Mouse (Mus musculus) fat pad, adult 2 months (tissue): ENCODE measurements around the gene Gm28360.
"Not testable (repeated sequence)": the region's sequence is repeated elsewhere in the genome, so short reads cannot be mapped to it uniquely, and the experiment has no call there.

Experiments
- DNase-seq: peaks from one replicate; pipeline ENCODE4 v3.0.0-alpha.2; 2011; ENCODE audit warnings: low read depth, low spot score; ENCODE audit errors: extremely low read depth

Gene Gm28360

DNA sequence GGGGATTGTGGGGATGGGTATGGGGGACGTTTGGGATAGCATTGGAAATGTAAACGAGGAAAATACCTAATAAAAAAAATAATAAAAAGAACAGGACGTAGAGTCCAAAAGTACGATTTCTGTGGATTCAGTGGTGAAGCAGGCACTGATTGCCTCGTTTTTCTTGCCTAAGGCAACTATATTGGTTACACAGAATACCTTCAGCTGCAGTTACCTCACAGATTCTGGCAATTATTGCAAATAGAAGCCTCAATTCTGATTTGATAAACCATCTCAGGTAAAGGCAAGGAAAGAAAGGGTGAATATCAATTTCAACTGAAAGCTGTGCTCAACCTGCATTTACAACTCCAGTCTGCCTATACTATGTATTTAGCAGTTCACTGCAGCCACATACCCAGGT lies at the start of gene Gm28360:
Gene Gm28360 (plus strand): TSS at position 301 of the 400 bp plus-strand sequence.
- not testable (repeated sequence) for DNase-seq

DNA sequence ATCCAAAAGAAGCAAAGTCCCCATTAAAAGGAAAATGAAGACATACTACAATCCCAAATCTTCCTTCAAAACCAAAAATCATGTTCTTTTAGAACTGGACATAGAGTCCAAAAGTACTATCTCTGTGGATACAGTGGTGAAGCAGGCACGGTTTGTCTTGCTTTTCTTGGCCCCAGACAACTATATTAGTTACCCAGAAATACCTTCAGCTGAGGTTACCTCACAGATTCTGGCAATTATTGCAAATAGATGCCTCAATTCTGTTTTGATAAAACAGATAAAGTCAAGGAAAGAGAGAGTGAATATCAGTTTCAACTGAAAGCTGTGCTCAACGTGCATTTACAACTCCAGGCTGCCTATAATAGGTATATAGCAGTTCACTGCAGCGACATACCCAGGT lies 49.0 kb upstream of the Gm28360 start, which contains the start of gene B020011L13Rik:
Gene B020011L13Rik (plus strand): TSS at position 301 of the 400 bp plus-strand sequence.
- not testable (repeated sequence) for DNase-seq

DNA sequence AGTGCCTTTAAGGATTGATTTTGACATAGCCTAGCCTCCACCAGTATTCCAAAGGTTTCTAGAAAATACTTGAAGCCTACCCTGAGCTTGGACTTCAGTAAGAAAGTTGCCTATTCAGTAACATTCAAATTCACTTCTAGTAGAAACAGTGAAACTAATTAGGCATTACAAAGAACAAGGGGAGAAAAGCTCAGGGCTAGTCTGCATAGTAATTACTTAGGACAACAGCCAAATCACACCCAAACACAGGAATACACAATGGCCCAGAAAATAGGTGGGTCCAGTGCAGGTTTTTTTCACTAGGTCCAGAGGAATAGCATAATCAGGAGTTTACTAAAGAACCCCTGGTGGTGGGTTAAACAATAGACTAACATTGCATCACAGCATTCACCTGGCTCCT lies 13.6 kb upstream of the Gm28360 start:
- DNase-seq: not testable (repeated sequence)

DNA sequence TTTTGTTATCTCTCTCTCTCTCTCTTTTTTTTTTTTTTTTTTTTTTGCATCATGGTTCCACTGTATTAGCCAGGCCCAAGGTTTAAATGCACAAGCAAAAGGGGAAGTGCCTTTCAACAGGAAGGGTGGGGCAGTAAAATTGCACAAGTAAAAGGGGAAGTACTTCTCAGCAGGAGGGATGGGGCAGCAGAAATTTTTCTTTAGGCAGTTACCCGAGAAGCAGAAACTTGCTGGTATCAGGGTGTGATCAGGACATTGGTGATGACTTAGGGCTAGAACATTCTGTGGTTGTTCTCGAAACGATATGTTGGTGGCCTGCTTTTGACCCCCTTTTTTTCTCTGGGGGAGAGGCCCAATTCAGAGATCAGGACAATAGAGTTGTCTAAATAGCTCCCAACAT lies 21.8 kb downstream of the Gm28360 start:
- not testable (repeated sequence) for DNase-seq
